Mouse (Mus musculus) hindbrain, embryonic 11.5 days (tissue): Measurements from ENCODE around the gene Gm8978. TPM values are rescaled to one million over a fixed set of nuclear protein-coding genes. Genes with fewer than 3 reads are reported as not detected.
"Not testable (repeated sequence)": the region's sequence is repeated elsewhere in the genome, so short reads cannot be mapped to it uniquely, and the experiment has no call there.

ENCODE experiments used
- ATAC-seq: fragments of 200-750 bp; cut with Nextera tagmentation; 2 replicates; pipeline ENCODE4 v1.8.0; 2017; ENCODE audit warnings: mild to moderate bottlenecking, moderate TSS enrichment, moderate library complexity; ENCODE audit not compliant: low FRiP score
- DNase-seq: peaks from one replicate; pipeline ENCODE4 v3.0.0-alpha.2; 2015; ENCODE audit warnings: low spot score
- H3K27ac ChIP-seq: fragments of 300-500 bp; sonication (generic); 2 replicates; pipeline ENCODE4 v1.5.1; 2014; ENCODE audit warnings: mild to moderate bottlenecking, low read depth, low read length
- H3K27me3 ChIP-seq: fragments of 300-500 bp; sonication (generic); 2 replicates; pipeline ENCODE4 v1.6.1; 2014; ENCODE audit warnings: mild to moderate bottlenecking, low read length, moderate library complexity, mixed read lengths; ENCODE audit not compliant: control insufficient read depth, insufficient read depth
- H3K36me3 ChIP-seq: fragments of 300-500 bp; sonication (generic); 2 replicates; pipeline ENCODE4 v1.6.1; 2014; ENCODE audit warnings: mild to moderate bottlenecking, low read length, moderate library complexity, mixed read lengths; ENCODE audit not compliant: control insufficient read depth, insufficient read depth
- H3K4me1 ChIP-seq: fragments of 300-500 bp; sonication (generic); replicated peaks from 2 replicates; pipeline ENCODE4 v1.6.1; 2014; ENCODE audit warnings: low read length, mixed read lengths; ENCODE audit not compliant: control insufficient read depth, insufficient read depth
- H3K4me2 ChIP-seq: fragments of 300-500 bp; sonication (generic); replicated peaks from 2 replicates; pipeline ENCODE4 v1.6.1; 2014; ENCODE audit warnings: mild to moderate bottlenecking, low read depth, low read length
- H3K4me3 ChIP-seq: fragments of 300-500 bp; sonication (generic); 2 replicates; pipeline ENCODE4 v1.5.1; 2014; ENCODE audit warnings: low read depth, low read length
- H3K9ac ChIP-seq: fragments of 300-500 bp; sonication (generic); 2 replicates; pipeline ENCODE4 v1.6.1; 2014; ENCODE audit warnings: low read depth, low read length
- H3K9me3 ChIP-seq: fragments of 300-500 bp; sonication (generic); 2 replicates; pipeline ENCODE4 v1.6.1; 2016; ENCODE audit warnings: low read length; ENCODE audit not compliant: control insufficient read depth
- WGBS: fragments of 180-500 bp; shearing (Covaris S2); extraction: QIAGEN DNeasy Blood & Tissue Kit; methylation state at CpG from one replicate; pipeline ENCODE4 v1.1.7; 2014; 5-methylcytosine and 5-hydroxymethylcytosine counted together
- polyA plus RNA-seq: library from polyadenylated mRNA; unstranded; fragments of >200 nt; fragmentation: Nextera tagmentation; extraction: Ambion mirVana; gene quantifications from 2 replicates; pipeline ENCODE4 v1.2.1, GENCODE M21; 2014

The Gm8978 gene
- not detected in 2 replicates for polyA plus RNA-seq

GRCm38 (mm10) chr19:33625152-33625551 is at the start of gene Gm8978:
Gm8978 (minus strand) TSS chr19:33625252.
- not testable (repeated sequence) for DNase-seq, H3K4me1 ChIP-seq, H3K9me3 ChIP-seq, H3K4me3 ChIP-seq, ATAC-seq, H3K4me2 ChIP-seq, H3K36me3 ChIP-seq, H3K27me3 ChIP-seq, H3K27ac ChIP-seq, H3K9ac ChIP-seq

GRCm38 (mm10) chr19:33589626-33590302 is 35.3 kb downstream of the Gm8978 start:
- not testable (repeated sequence) for H3K4me1 ChIP-seq, H3K36me3 ChIP-seq, H3K27ac ChIP-seq, H3K27me3 ChIP-seq, H3K9me3 ChIP-seq
- Histone ChIP-seq H3K4me3 (peak overlapping the region; percentile 21), H3K4me2 (peak overlapping the region; percentile 28), H3K9ac (peak overlapping the region; percentile 47; the same call in 1 of the 2 replicates)
- DNase-seq (peak; percentile 77), ATAC-seq (peak; percentile 100)
- 10% methylated on average over 8 of the region's 38 CpGs for WGBS

GRCm38 (mm10) chr19:33568551-33568950 is 56.5 kb downstream of the Gm8978 start:
- 85% methylated on average over 5 of the region's 5 CpGs for WGBS
- not testable (repeated sequence) for H3K9me3 ChIP-seq, H3K9ac ChIP-seq, H3K4me3 ChIP-seq, H3K4me1 ChIP-seq, H3K27me3 ChIP-seq, DNase-seq, H3K36me3 ChIP-seq, ATAC-seq, H3K27ac ChIP-seq, H3K4me2 ChIP-seq

Other genes with a start within 250 kb of the Gm8978 start
- gene Rnls, start 233.0 kb downstream of the Gm8978 start, polyA plus RNA-seq = 8.2 and 9.8 TPM in 2 replicates
- gene Lipo4, start 107.5 kb downstream of the Gm8978 start, polyA plus RNA-seq = not detected in 2 replicates
- 0.43 and 0.77 TPM in 2 replicates for gene Lipo2, start 126.1 kb upstream of the Gm8978 start, polyA plus RNA-seq
- gene Lipo3, start 136.7 kb upstream of the Gm8978 start, polyA plus RNA-seq = 13.0 and 13.7 TPM in 2 replicates
- not detected in 2 replicates for gene Lipo1, start 162.2 kb upstream of the Gm8978 start, polyA plus RNA-seq